Mouse (Mus musculus): Measurements from ENCODE around the gene AB124611.
"Not testable (repeated sequence)": the region's sequence is repeated elsewhere in the genome, so short reads cannot be mapped to it uniquely, and the experiment has no call there.

DNA sequence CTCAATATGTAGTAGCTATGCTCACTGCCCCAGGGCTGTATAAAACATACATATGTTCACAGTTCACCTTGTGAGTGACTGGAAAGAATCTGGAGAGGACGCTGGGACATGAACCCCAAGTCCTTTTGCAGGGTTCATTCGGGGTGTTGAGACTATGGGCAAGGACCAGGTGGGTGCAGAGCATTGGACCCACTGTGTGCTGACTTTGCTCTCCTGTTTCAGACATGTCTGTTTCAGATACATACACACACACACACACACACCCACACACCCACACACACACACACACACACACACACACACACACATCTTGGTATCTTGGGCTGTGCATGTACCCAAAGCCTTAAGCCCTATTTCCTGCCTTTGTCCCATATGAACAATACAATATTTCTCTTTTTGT is 16.0 kb downstream of the AB124611 start:
- not testable (repeated sequence) for TF ChIP-seq CTCF, EP300 (IDR thresholded peaks at IDR 0.05; ENCODE audit: low read depth)
